In the genomic region with DNA sequence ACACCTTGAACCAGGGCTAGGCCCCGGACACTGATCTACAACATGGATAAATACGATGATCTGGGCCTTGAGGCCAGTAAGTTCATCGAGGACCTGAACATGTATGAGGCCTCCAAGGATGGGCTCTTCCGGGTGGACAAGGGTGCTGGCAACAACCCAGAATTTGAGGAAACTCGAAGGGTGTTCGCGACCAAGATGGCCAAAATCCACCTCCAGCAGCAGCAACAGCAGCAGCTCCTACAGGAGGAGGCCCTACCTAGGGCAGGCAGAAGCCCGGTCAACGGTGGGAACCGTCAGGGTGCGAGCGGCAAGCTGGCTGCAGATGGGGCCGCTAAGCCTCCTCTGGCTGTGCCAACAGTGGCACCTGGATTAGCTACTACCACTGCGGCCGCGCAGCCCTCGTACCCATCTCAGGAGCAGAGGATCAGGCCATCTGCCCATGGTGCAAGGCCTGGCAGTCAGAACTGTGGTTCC, we compare ENCODE assay signal across 8 mouse cellular contexts. TPM values are rescaled to one million over a fixed set of nuclear protein-coding genes. Genes with fewer than 3 reads are reported as not detected.
DNase-seq lines count a peak whose midpoint lies in the region; ATAC-seq and TF ChIP-seq lines count a peak whose summit lies in the region.

No protein-coding gene starts in this region.

- intact Hi-C loops in left cerebral cortex, postnatal 4 days (cut with DNase I), result no loop called here

- H3K9ac ChIP-seq in embryonic facial prominence, embryonic 15.5 days, result peak overlapping the region; percentile 70
- peak overlapping the region; percentile 51; the same call in 1 of the 2 replicates for H3K9ac ChIP-seq in hindbrain, postnatal 0 days (replicated peaks; ENCODE audit: low read length)
- H3K9ac ChIP-seq in lung, embryonic 15.5 days, result peak overlapping the region; percentile 73

- no peak for TF ChIP-seq CTCF in hindbrain, postnatal 0 days (IDR thresholded peaks at IDR 0.05; ENCODE audit: low read depth)
- no peak for TF ChIP-seq CTCF in spleen, adult 2 months (IDR thresholded peaks at IDR 0.05; ENCODE audit: extremely low read depth, insufficient read depth, insufficient read length, insufficient replicate concordance)

- peaks cover 4% of the 10 kb centered on the region for H3K36me3 ChIP-seq in embryonic facial prominence, embryonic 15.5 days
- H3K36me3 ChIP-seq in hindbrain, postnatal 0 days (ENCODE audit: insufficient read depth, low read length), result no peaks in the 10 kb centered on the region
- H3K36me3 ChIP-seq in lung, embryonic 15.5 days, result no peaks in the 10 kb centered on the region; the same call in 1 of the 2 replicates
- H3K36me3 ChIP-seq in spleen, adult 2 months (ENCODE audit: control insufficient read depth, insufficient read depth, low read length), result peaks cover 6% of the 10 kb centered on the region; the same call in 1 of the 2 replicates

- no peaks in the 10 kb centered on the region for H3K27me3 ChIP-seq in embryonic facial prominence, embryonic 15.5 days
- no peaks in the 10 kb centered on the region for H3K27me3 ChIP-seq in hindbrain, postnatal 0 days (ENCODE audit: insufficient read depth, low read length)
- no peaks in the 10 kb centered on the region for H3K27me3 ChIP-seq in lung, embryonic 15.5 days
- H3K27me3 ChIP-seq in spleen, adult 2 months (ENCODE audit: control insufficient read depth, insufficient read depth, low read length), result no peaks in the 10 kb centered on the region

- no peak for TF ChIP-seq POLR2A in spleen, adult 2 months (IDR thresholded peaks at IDR 0.05; ENCODE audit: low read depth, low read length)

- peak overlapping the region; percentile 84 for H3K27ac ChIP-seq in embryonic facial prominence, embryonic 15.5 days (replicated peaks)
- H3K27ac ChIP-seq in hindbrain, postnatal 0 days, result peak overlapping the region; percentile 60; the same call in 1 of the 2 replicates
- H3K27ac ChIP-seq in lung, embryonic 15.5 days, result peak overlapping the region; percentile 85
- H3K27ac ChIP-seq in spleen, adult 2 months (ENCODE audit: insufficient read depth, low read length), result peak overlapping the region; percentile 92

- H3K4me1 ChIP-seq in embryonic facial prominence, embryonic 15.5 days, result peaks cover 49% of the 10 kb centered on the region
- 0 out of 2 replicates have a peak, but pooled peaks cover 4% of the 10 kb centered on the region for H3K4me1 ChIP-seq in hindbrain, postnatal 0 days (ENCODE audit: insufficient read depth, low read length)
- H3K4me1 ChIP-seq in lung, embryonic 15.5 days, result peaks cover 59% of the 10 kb centered on the region
- peaks cover 26% of the 10 kb centered on the region for H3K4me1 ChIP-seq in spleen, adult 2 months (ENCODE audit: control insufficient read depth, insufficient read depth, insufficient read length)

- peak overlapping the region; percentile 62 for H3K4me3 ChIP-seq in embryonic facial prominence, embryonic 15.5 days (replicated peaks)
- H3K4me3 ChIP-seq in hindbrain, postnatal 0 days (ENCODE audit: low read length), result peak overlapping the region; percentile 59
- peak overlapping the region; percentile 69 for H3K4me3 ChIP-seq in lung, embryonic 15.5 days
- H3K4me3 ChIP-seq in spleen, adult 2 months (ENCODE audit: extremely low read depth, insufficient read depth, insufficient read length), result peak overlapping the region; percentile 83

- ATAC-seq in embryonic facial prominence, embryonic 15.5 days (ENCODE audit: insufficient number of reproducible peaks, low FRiP score, low TSS enrichment, low read depth), result no peak
- 0 out of 2 replicates have a peak, but pooled peaks have one; percentile 31 for ATAC-seq in hindbrain, postnatal 0 days
- ATAC-seq in lung, embryonic 15.5 days (ENCODE audit: borderline replicate concordance, extremely low read depth, low FRiP score, low TSS enrichment), result peak; percentile 6; the same call in 1 of the 2 replicates

- H3K4me2 ChIP-seq in embryonic facial prominence, embryonic 15.5 days (replicated peaks), result peak overlapping the region; percentile 89
- H3K4me2 ChIP-seq in hindbrain, postnatal 0 days (ENCODE audit: low read depth, low read length), result peak overlapping the region; percentile 65
- peak overlapping the region; percentile 94 for H3K4me2 ChIP-seq in lung, embryonic 15.5 days

- WGBS in embryonic facial prominence, embryonic 15.5 days, result 12% methylated on average over 17 of the region's 17 CpGs
- WGBS in hindbrain, postnatal 0 days, result 22% methylated on average over 17 of the region's 17 CpGs
- WGBS in lung, embryonic 15.5 days, result 10% methylated on average over 17 of the region's 17 CpGs
- 34% methylated on average over 17 of the region's 17 CpGs for WGBS in spleen, adult 2 months

- peak; percentile 20 to 22 for DNase-seq in lung, adult 18-20 months
- DNase-seq in lung, postnatal 36 days, result no peak
- peak; percentile 13 for DNase-seq in hindbrain, postnatal 0 days (ENCODE audit: low spot score)
- no peak for DNase-seq in spleen, adult 2 months (ENCODE audit: low read depth in 1 of 2, low spot score in 2 of 2)
- no peak for DNase-seq in left cerebral cortex, postnatal 4 days
- no peak for DNase-seq in urinary bladder, postnatal 4 days (ENCODE audit: low spot score in 2 of 2)

- H3K9me3 ChIP-seq in embryonic facial prominence, embryonic 15.5 days (replicated peaks), result no peaks in the 10 kb centered on the region
- no peaks in the 10 kb centered on the region for H3K9me3 ChIP-seq in hindbrain, postnatal 0 days (ENCODE audit: low read length)
- no peaks in the 10 kb centered on the region for H3K9me3 ChIP-seq in lung, embryonic 15.5 days

RNA-seq across cellular contexts. Expression of a gene that starts 0.7 kb away (rescaled TPM):
- polyA plus RNA-seq in embryonic facial prominence, embryonic 15.5 days (2015; fragmentation: Nextera tagmentation; extraction: Ambion mirVana), result 53.8 and 53.9 TPM in 2 replicates
- 29.7 and 30.3 TPM in 2 replicates for total RNA-seq in hindbrain, postnatal 0 days (2014; rRNA removed)
- 11.1 and 11.4 TPM in 2 replicates for polyA plus RNA-seq in hindbrain, postnatal 0 days (2015; fragmentation: Nextera tagmentation; extraction: Ambion mirVana)
- 56.8 and 59.8 TPM in 2 replicates for polyA plus RNA-seq in lung, embryonic 15.5 days (2015; fragmentation: Nextera tagmentation; extraction: Ambion mirVana)
- polyA plus RNA-seq in spleen, adult 2 months (2012; rRNA removed), result 45.1 and 55.1 TPM in 2 replicates
- total RNA-seq in left cerebral cortex, postnatal 4 days (2021), result 10 to 100 TPM in 1 of 2 experiments, 1 to 10 TPM in 1; 9.5 to 10.2 TPM

RNA-seq across cellular contexts. Expression of a gene that starts 50.3 kb away (rescaled TPM):
- 47.7 and 49.0 TPM in 2 replicates for polyA plus RNA-seq in embryonic facial prominence, embryonic 15.5 days (2015; fragmentation: Nextera tagmentation; extraction: Ambion mirVana)
- 24.8 and 32.2 TPM in 2 replicates for total RNA-seq in hindbrain, postnatal 0 days (2014; rRNA removed)
- 37.1 and 39.7 TPM in 2 replicates for polyA plus RNA-seq in hindbrain, postnatal 0 days (2015; fragmentation: Nextera tagmentation; extraction: Ambion mirVana)
- polyA plus RNA-seq in lung, embryonic 15.5 days (2015; fragmentation: Nextera tagmentation; extraction: Ambion mirVana), result 53.6 and 53.9 TPM in 2 replicates
- polyA plus RNA-seq in spleen, adult 2 months (2012; rRNA removed), result 2.5 TPM in 2 replicates
- 10 to 100 TPM; 43.3 to 46.6 TPM for total RNA-seq in left cerebral cortex, postnatal 4 days (2021)

Comparison
In these comparisons a context has a peak if more than half of its experiments do, and no peak if none do; other contexts are left out.
1. DNase-seq: peak in lung, adult 18-20 months (2 of 2) and hindbrain, postnatal 0 days (single experiment); none in lung, postnatal 36 days (single experiment), spleen, adult 2 months (0 of 2), left cerebral cortex, postnatal 4 days (single experiment) and urinary bladder, postnatal 4 days (0 of 2).
2. RNA of a gene that starts 50.3 kb away (polyA plus RNA-seq): 53.6 to 53.9 TPM in lung, embryonic 15.5 days, 47.7 to 49.0 TPM in embryonic facial prominence, embryonic 15.5 days and 37.1 to 39.7 TPM in hindbrain, postnatal 0 days; 2.5 TPM in spleen, adult 2 months; every median in the first group is over 10 times any median in the second.
3. Peak in every context shown above with its lines, with median percentiles within 50 percentile points of each other: H3K27ac ChIP-seq, H3K4me2 ChIP-seq, H3K4me3 ChIP-seq and H3K9ac ChIP-seq.